Mouse (Mus musculus): ENCODE results near the gene Olfr1367.

The Olfr1367 gene

GRCm38 (mm10) chr13:21346610-21347009, at the start of gene Olfr1367:
TSS of gene Olfr1367 (plus strand) at chr13:21346910.
- no peak for DNase-seq (ENCODE audit: low spot score in 2 of 2)

GRCm38 (mm10) chr13:21298557-21298956, 48.2 kb upstream of the Olfr1367 start:
- no peak for DNase-seq (ENCODE audit: low spot score in 2 of 2)

- no peak for DNase-seq (ENCODE audit: low spot score in 2 of 2)
Measured at GRCm38 (mm10) chr13:21304483-21305066, 42.1 kb upstream of the Olfr1367 start.

- no peak for DNase-seq (ENCODE audit: low spot score in 2 of 2)
Measured at GRCm38 (mm10) chr13:21309788-21310187, 36.9 kb upstream of the Olfr1367 start.

- DNase-seq (ENCODE audit: low spot score in 2 of 2) = no peak
Measured at GRCm38 (mm10) chr13:21311926-21312325, 34.8 kb upstream of the Olfr1367 start, which contains the start of gene Gpx6. TSS of gene Gpx6 (plus strand) at chr13:21312125.

- DNase-seq (ENCODE audit: low spot score in 2 of 2) = no peak
Measured at GRCm38 (mm10) chr13:21312854-21313253, 33.9 kb upstream of the Olfr1367 start.

GRCm38 (mm10) chr13:21313903-21314302, 32.8 kb upstream of the Olfr1367 start:
- DNase-seq (ENCODE audit: low spot score in 2 of 2) = no peak

- no peak for DNase-seq (ENCODE audit: low spot score in 2 of 2)
Measured at GRCm38 (mm10) chr13:21320262-21320661, 26.4 kb upstream of the Olfr1367 start.

GRCm38 (mm10) chr13:21321890-21322494, 24.7 kb upstream of the Olfr1367 start:
- no peak for DNase-seq (ENCODE audit: low spot score in 2 of 2)

GRCm38 (mm10) chr13:21322509-21323375, 24.0 kb upstream of the Olfr1367 start:
- DNase-seq (ENCODE audit: low spot score in 2 of 2) = no peak

- no peak for DNase-seq (ENCODE audit: low spot score in 2 of 2)
Measured at GRCm38 (mm10) chr13:21323405-21323804, 23.3 kb upstream of the Olfr1367 start.

- no peak for DNase-seq (ENCODE audit: low spot score in 2 of 2)
Measured at GRCm38 (mm10) chr13:21326191-21326590, 20.5 kb upstream of the Olfr1367 start.

- DNase-seq (ENCODE audit: low spot score in 2 of 2) = peak; percentile 36 to 72
Measured at GRCm38 (mm10) chr13:21326657-21327211, 20.0 kb upstream of the Olfr1367 start.

- no peak for DNase-seq (ENCODE audit: low spot score in 2 of 2)
Measured at GRCm38 (mm10) chr13:21327424-21327823, 19.3 kb upstream of the Olfr1367 start.

- no peak for DNase-seq (ENCODE audit: low spot score in 2 of 2)
Measured at GRCm38 (mm10) chr13:21350593-21350992, 3.9 kb downstream of the Olfr1367 start.

GRCm38 (mm10) chr13:21362621-21363248, 16.0 kb downstream of the Olfr1367 start, which contains the start of gene Zscan12:
TSS of gene Zscan12 (plus strand) at chr13:21362820.
- peak; percentile 60 to 80 for DNase-seq (ENCODE audit: low spot score in 2 of 2)

- DNase-seq (ENCODE audit: low spot score in 2 of 2) = no peak
Measured at GRCm38 (mm10) chr13:21363719-21364118, 17.0 kb downstream of the Olfr1367 start.

- DNase-seq (ENCODE audit: low spot score in 2 of 2) = no peak
Measured at GRCm38 (mm10) chr13:21366635-21367034, 19.9 kb downstream of the Olfr1367 start.

GRCm38 (mm10) chr13:21372700-21373099, 26.0 kb downstream of the Olfr1367 start:
- DNase-seq (ENCODE audit: low spot score in 2 of 2) = no peak

GRCm38 (mm10) chr13:21377773-21378172, 31.1 kb downstream of the Olfr1367 start:
- DNase-seq (ENCODE audit: low spot score in 2 of 2) = no peak

GRCm38 (mm10) chr13:21395211-21395610, 48.5 kb downstream of the Olfr1367 start:
- no peak for DNase-seq (ENCODE audit: low spot score in 2 of 2)

GRCm38 (mm10) chr13:21395623-21396022, 48.9 kb downstream of the Olfr1367 start:
- DNase-seq (ENCODE audit: low spot score in 2 of 2) = no peak

Measured in spleen, postnatal 10 days (tissue).